Mouse (Mus musculus): Measurements from ENCODE around the gene Fignl2.

DNA sequence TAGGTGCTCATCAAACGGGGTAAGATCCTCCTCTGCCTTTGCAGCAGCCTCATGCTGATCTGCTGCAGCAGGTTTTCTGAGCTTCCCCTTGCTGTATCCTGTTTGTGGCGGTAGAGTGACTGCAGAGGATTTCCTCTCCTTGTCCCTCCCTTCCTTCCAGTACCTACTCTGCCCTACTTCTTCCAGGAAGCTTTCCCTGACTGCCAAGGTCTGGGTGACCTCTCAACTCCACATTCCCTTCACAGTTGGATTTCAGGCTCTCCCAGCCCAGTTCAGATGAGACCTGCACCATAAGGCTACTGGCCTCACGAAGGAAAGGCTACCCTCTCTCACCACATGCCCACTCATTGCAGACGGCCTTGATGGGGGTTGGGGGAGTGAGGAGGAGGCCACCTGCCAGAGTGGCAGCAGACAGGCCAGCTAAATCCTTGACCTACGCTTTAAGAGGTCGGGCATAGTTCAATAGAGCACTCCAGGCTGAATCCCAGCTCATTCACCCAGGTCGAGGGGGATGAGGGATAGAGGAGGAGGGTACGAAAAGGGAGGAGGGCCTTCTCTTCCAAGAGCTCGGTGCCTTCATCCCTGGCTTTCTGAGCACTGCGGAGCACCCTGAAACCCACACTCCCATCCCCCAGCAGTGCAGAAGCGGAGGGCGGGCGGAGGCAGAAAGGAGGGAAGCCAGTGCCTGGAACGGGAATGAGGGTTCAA, 13.9 kb upstream of the Fignl2 start:
- TF ChIP-seq ZNF384 (IDR thresholded peaks at IDR 0.05; ENCODE audit: low read depth, low read length) (no peak), GATA1 (IDR thresholded peaks at IDR 0.05; ENCODE audit: low read depth, low read length) (no peak), CTCF (IDR thresholded peaks at IDR 0.05 in 2 of 3, conservative IDR thresholded peaks at IDR 0.05 in 1 of 3; ENCODE audit: control insufficient read depth in 1 of 3, insufficient read depth in 1 of 3, low read depth in 2 of 3, low read length in 3 of 3, poor library complexity in 1 of 3, severe bottlenecking in 1 of 3) (no peak), EP300 (IDR thresholded peaks at IDR 0.05; ENCODE audit: low read depth in 1 of 2, low read length in 2 of 2) (no peak), ZKSCAN1 (IDR thresholded peaks at IDR 0.05; ENCODE audit: low read depth, low read length) (no peak), MYC (IDR thresholded peaks at IDR 0.05; ENCODE audit: low read depth, low read length) (no peak), SIN3A (IDR thresholded peaks at IDR 0.05; ENCODE audit: low read length) (no peak), MAX (IDR thresholded peaks at IDR 0.05; ENCODE audit: low read length) (no peak), ZMIZ1 (IDR thresholded peaks at IDR 0.05; ENCODE audit: low read depth, low read length) (no peak)

Measured in MEL (cell line).